ENCODE assay signal across 8 mouse cellular contexts in the genomic region with DNA sequence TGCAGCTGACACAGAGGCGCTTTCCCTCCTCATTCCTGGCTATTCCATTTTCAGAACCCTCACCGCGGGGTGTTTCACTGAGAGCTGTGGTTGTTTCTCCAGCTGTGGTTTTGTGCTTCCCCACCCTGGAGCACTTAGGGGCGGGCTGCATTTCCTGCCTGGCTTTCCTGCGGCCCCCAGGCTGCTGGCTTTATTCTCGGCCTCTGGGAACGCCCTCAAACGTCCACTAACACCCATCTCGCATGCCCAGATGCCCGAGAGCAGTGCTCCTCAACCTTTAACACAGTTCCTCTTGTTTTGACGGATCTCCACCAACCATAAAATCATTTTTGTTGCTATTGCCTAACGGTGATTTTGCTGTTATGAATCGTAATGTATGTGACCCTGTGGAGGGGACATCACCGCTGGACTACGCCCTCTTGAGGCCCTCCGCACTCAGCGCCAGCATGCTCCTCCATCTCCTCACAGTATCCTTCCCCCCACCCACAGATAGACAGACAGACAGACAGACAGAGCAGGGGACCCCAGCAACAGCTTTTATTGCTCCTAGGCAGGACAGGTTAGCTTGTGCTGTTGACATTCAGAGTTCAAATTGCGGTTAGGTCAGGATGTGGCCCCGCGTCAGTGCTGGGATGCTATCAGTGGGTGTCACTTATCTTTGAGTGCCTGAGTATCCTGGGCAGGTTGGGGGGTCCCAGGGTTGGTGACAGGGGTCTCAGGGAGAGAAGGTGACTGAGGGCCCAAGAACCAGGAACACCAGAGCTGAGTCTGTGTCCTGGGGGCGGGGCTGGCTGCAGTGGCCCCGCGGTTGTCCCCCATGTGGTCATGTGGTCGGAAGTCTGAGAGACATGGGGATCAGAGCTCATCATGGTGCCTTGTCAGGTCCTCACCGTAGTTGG. TPM values are rescaled to one million over a fixed set of nuclear protein-coding genes. Genes with fewer than 3 reads are reported as not detected.
DNase-seq lines count a peak whose midpoint lies in the region; ATAC-seq and TF ChIP-seq lines count a peak whose summit lies in the region.

No protein-coding gene starts in this region.

- no peak for DNase-seq in forebrain, embryonic 10.5 days (ENCODE audit: extremely low spot score, low spot score)
- DNase-seq in forebrain, embryonic 11.5 days (ENCODE audit: low spot score), result no peak
- DNase-seq in heart, postnatal 10 days, result peak; percentile 65 to 68
- peak; percentile 4 for DNase-seq in midbrain, postnatal 0 days (ENCODE audit: low spot score)
- no peak for DNase-seq in urinary bladder, postnatal 14 days (ENCODE audit: low spot score)
- no peak for DNase-seq in ovary, adult 18-20 months (ENCODE audit: low spot score)

- peaks cover 55% of the 10 kb centered on the region for H3K36me3 ChIP-seq in forebrain, embryonic 10.5 days (replicated peaks)
- peaks cover 9% of the 10 kb centered on the region for H3K36me3 ChIP-seq in forebrain, embryonic 11.5 days (ENCODE audit: control insufficient read depth, insufficient read depth, low read length)
- H3K36me3 ChIP-seq in limb, embryonic 13.5 days, result peaks cover 61% of the 10 kb centered on the region
- H3K36me3 ChIP-seq in midbrain, postnatal 0 days (ENCODE audit: insufficient read depth, low read length), result no peaks in the 10 kb centered on the region

- H3K9ac ChIP-seq in forebrain, embryonic 11.5 days (ENCODE audit: low read length), result no peak overlapping the region
- 0 out of 2 replicates have a peak overlapping the region, but pooled peaks have one; percentile 4 for H3K9ac ChIP-seq in limb, embryonic 13.5 days
- H3K9ac ChIP-seq in midbrain, postnatal 0 days (replicated peaks; ENCODE audit: low read length, poor library complexity, severe bottlenecking), result no peak overlapping the region

- no peak overlapping the region for H3K4me2 ChIP-seq in forebrain, embryonic 11.5 days (ENCODE audit: low read depth, low read length, severe bottlenecking)
- H3K4me2 ChIP-seq in limb, embryonic 13.5 days (replicated peaks), result peak overlapping the region; percentile 14; the same call in 1 of the 2 replicates
- H3K4me2 ChIP-seq in midbrain, postnatal 0 days (ENCODE audit: low read depth, low read length, poor library complexity, severe bottlenecking), result no peak overlapping the region

- H3K27ac ChIP-seq in forebrain, embryonic 10.5 days, result 0 out of 2 replicates have a peak overlapping the region, but pooled peaks have one; percentile 26
- H3K27ac ChIP-seq in forebrain, embryonic 11.5 days (ENCODE audit: low read depth, low read length), result no peak overlapping the region
- peak overlapping the region; percentile 95 for H3K27ac ChIP-seq in brown adipose tissue, adult 24 weeks (replicated peaks; ENCODE audit: low read depth, low read length)
- H3K27ac ChIP-seq in limb, embryonic 13.5 days, result peak overlapping the region; percentile 63
- H3K27ac ChIP-seq in midbrain, postnatal 0 days (ENCODE audit: low read depth, low read length), result no peak overlapping the region

- H3K27me3 ChIP-seq in forebrain, embryonic 10.5 days (ENCODE audit: poor library complexity, severe bottlenecking), result no peaks in the 10 kb centered on the region
- no peaks in the 10 kb centered on the region for H3K27me3 ChIP-seq in forebrain, embryonic 11.5 days (ENCODE audit: control insufficient read depth, insufficient read depth, low read length)
- no peaks in the 10 kb centered on the region for H3K27me3 ChIP-seq in limb, embryonic 13.5 days
- H3K27me3 ChIP-seq in midbrain, postnatal 0 days (ENCODE audit: insufficient read depth, low read length), result no peaks in the 10 kb centered on the region

- no peak overlapping the region for H3K4me3 ChIP-seq in forebrain, embryonic 10.5 days
- no peak overlapping the region for H3K4me3 ChIP-seq in forebrain, embryonic 11.5 days (ENCODE audit: low read depth, low read length)
- peak overlapping the region; percentile 22 for H3K4me3 ChIP-seq in brown adipose tissue, adult 24 weeks (ENCODE audit: insufficient read depth, low read depth, low read length)
- H3K4me3 ChIP-seq in limb, embryonic 13.5 days, result no peak overlapping the region
- H3K4me3 ChIP-seq in midbrain, postnatal 0 days (ENCODE audit: low read depth, low read length), result no peak overlapping the region

- intact Hi-C loops in heart, postnatal 10 days (cut with DNase I), result loop anchor here (5.0 kb wide), 2 partner anchors 40 to 215 kb away; a partner anchor contains a TSS

- ATAC-seq in forebrain, embryonic 11.5 days (replicated peaks; ENCODE audit: low FRiP score), result no peak
- ATAC-seq in limb, embryonic 13.5 days (ENCODE audit: low FRiP score, low read depth), result no peak
- no peak for ATAC-seq in midbrain, postnatal 0 days (ENCODE audit: low FRiP score)

- 0 out of 2 replicates have a peak, but pooled peaks have one; percentile 10 for TF ChIP-seq CTCF in midbrain, postnatal 0 days (IDR thresholded peaks at IDR 0.05)

- no peaks in the 10 kb centered on the region for H3K9me3 ChIP-seq in forebrain, embryonic 10.5 days
- no peaks in the 10 kb centered on the region for H3K9me3 ChIP-seq in forebrain, embryonic 11.5 days (ENCODE audit: control insufficient read depth, low read length)
- 0 out of 2 replicates have a peak, but pooled peaks cover 3% of the 10 kb centered on the region for H3K9me3 ChIP-seq in limb, embryonic 13.5 days
- no peaks in the 10 kb centered on the region for H3K9me3 ChIP-seq in midbrain, postnatal 0 days (ENCODE audit: low read length)

- peaks cover 13% of the 10 kb centered on the region; the same call in 1 of the 2 replicates for H3K4me1 ChIP-seq in forebrain, embryonic 10.5 days
- H3K4me1 ChIP-seq in forebrain, embryonic 11.5 days (replicated peaks; ENCODE audit: control insufficient read depth, insufficient read depth, low read length), result no peaks in the 10 kb centered on the region
- peaks cover 10% of the 10 kb centered on the region for H3K4me1 ChIP-seq in brown adipose tissue, adult 24 weeks (ENCODE audit: control insufficient read depth, insufficient read depth, insufficient read length, low read length)
- peaks cover 9% of the 10 kb centered on the region; the same call in 1 of the 2 replicates for H3K4me1 ChIP-seq in limb, embryonic 13.5 days
- H3K4me1 ChIP-seq in midbrain, postnatal 0 days (ENCODE audit: insufficient read depth, low read length), result no peaks in the 10 kb centered on the region

- 75% methylated on average over 25 of the region's 25 CpGs for WGBS in forebrain, embryonic 10.5 days
- WGBS in forebrain, embryonic 11.5 days, result 78% methylated on average over 25 of the region's 25 CpGs
- WGBS in limb, embryonic 13.5 days, result 68% methylated on average over 25 of the region's 25 CpGs
- WGBS in midbrain, postnatal 0 days, result 71% methylated on average over 25 of the region's 25 CpGs

RNA-seq across cellular contexts. Expression of a gene that starts 9.4 kb away (rescaled TPM):
- polyA plus RNA-seq in forebrain, embryonic 10.5 days (2016; fragmentation: Nextera tagmentation; extraction: Ambion mirVana), result 101 and 113 TPM in 2 replicates
- polyA plus RNA-seq in forebrain, embryonic 11.5 days (2014; fragmentation: Nextera tagmentation; extraction: Ambion mirVana), result 110 and 118 TPM in 2 replicates
- polyA plus RNA-seq in brown adipose tissue, adult 24 weeks (2012; ENCODE audit: insufficient read depth, insufficient read length, missing spikeins), result 12.7 and 16.4 TPM in 2 replicates
- total RNA-seq in heart, postnatal 10 days (2021), result 10 to 100 TPM; 76.5 to 83.4 TPM
- 462 and 483 TPM in 2 replicates for polyA plus RNA-seq in limb, embryonic 13.5 days (2015; fragmentation: Nextera tagmentation; extraction: Ambion mirVana)
- 24.2 and 29.5 TPM in 2 replicates for total RNA-seq in midbrain, postnatal 0 days (2014; rRNA removed)
- polyA plus RNA-seq in midbrain, postnatal 0 days (2015; fragmentation: Nextera tagmentation; extraction: Ambion mirVana), result 31.9 and 33.6 TPM in 2 replicates

RNA-seq across cellular contexts. Expression of a gene that starts 20.2 kb away (rescaled TPM):
- polyA plus RNA-seq in forebrain, embryonic 10.5 days (2016; fragmentation: Nextera tagmentation; extraction: Ambion mirVana), result 16.5 and 17.7 TPM in 2 replicates
- polyA plus RNA-seq in forebrain, embryonic 11.5 days (2014; fragmentation: Nextera tagmentation; extraction: Ambion mirVana), result 14.2 and 18.4 TPM in 2 replicates
- polyA plus RNA-seq in brown adipose tissue, adult 24 weeks (2012; ENCODE audit: insufficient read depth, insufficient read length, missing spikeins), result 17.2 and 33.8 TPM in 2 replicates
- total RNA-seq in heart, postnatal 10 days (2021), result 10 to 100 TPM; 10.9 to 11.3 TPM
- 22.3 and 24.5 TPM in 2 replicates for polyA plus RNA-seq in limb, embryonic 13.5 days (2015; fragmentation: Nextera tagmentation; extraction: Ambion mirVana)
- 7.7 and 10.3 TPM in 2 replicates for total RNA-seq in midbrain, postnatal 0 days (2014; rRNA removed)
- 13.7 and 15.7 TPM in 2 replicates for polyA plus RNA-seq in midbrain, postnatal 0 days (2015; fragmentation: Nextera tagmentation; extraction: Ambion mirVana)

RNA-seq across cellular contexts. Expression of a gene that starts 20.4 kb away (rescaled TPM):
- 61.2 and 67.6 TPM in 2 replicates for polyA plus RNA-seq in forebrain, embryonic 10.5 days (2016; fragmentation: Nextera tagmentation; extraction: Ambion mirVana)
- 52.6 and 64.0 TPM in 2 replicates for polyA plus RNA-seq in forebrain, embryonic 11.5 days (2014; fragmentation: Nextera tagmentation; extraction: Ambion mirVana)
- polyA plus RNA-seq in brown adipose tissue, adult 24 weeks (2012; ENCODE audit: insufficient read depth, insufficient read length, missing spikeins), result 24.3 and 26.8 TPM in 2 replicates
- 10 to 100 TPM; 33.9 to 35.9 TPM for total RNA-seq in heart, postnatal 10 days (2021)
- polyA plus RNA-seq in limb, embryonic 13.5 days (2015; fragmentation: Nextera tagmentation; extraction: Ambion mirVana), result 71.2 and 71.4 TPM in 2 replicates
- 68.3 and 79.4 TPM in 2 replicates for total RNA-seq in midbrain, postnatal 0 days (2014; rRNA removed)
- polyA plus RNA-seq in midbrain, postnatal 0 days (2015; fragmentation: Nextera tagmentation; extraction: Ambion mirVana), result 70.0 and 72.3 TPM in 2 replicates

RNA-seq across cellular contexts. Expression of a gene that starts 21.0 kb away (rescaled TPM):
- 5.5 and 5.9 TPM in 2 replicates for polyA plus RNA-seq in forebrain, embryonic 10.5 days (2016; fragmentation: Nextera tagmentation; extraction: Ambion mirVana)
- 7.1 and 7.3 TPM in 2 replicates for polyA plus RNA-seq in forebrain, embryonic 11.5 days (2014; fragmentation: Nextera tagmentation; extraction: Ambion mirVana)
- 167 and 170 TPM in 2 replicates for polyA plus RNA-seq in brown adipose tissue, adult 24 weeks (2012; ENCODE audit: insufficient read depth, insufficient read length, missing spikeins)
- total RNA-seq in heart, postnatal 10 days (2021), result 10 to 100 TPM; 65.4 to 69.2 TPM
- 44.0 and 45.4 TPM in 2 replicates for polyA plus RNA-seq in limb, embryonic 13.5 days (2015; fragmentation: Nextera tagmentation; extraction: Ambion mirVana)
- 27.2 and 30.5 TPM in 2 replicates for total RNA-seq in midbrain, postnatal 0 days (2014; rRNA removed)
- polyA plus RNA-seq in midbrain, postnatal 0 days (2015; fragmentation: Nextera tagmentation; extraction: Ambion mirVana), result 36.4 and 44.5 TPM in 2 replicates

RNA-seq across cellular contexts. Expression of a gene that starts 30.0 kb away (rescaled TPM):
- 11.9 and 12.7 TPM in 2 replicates for polyA plus RNA-seq in forebrain, embryonic 10.5 days (2016; fragmentation: Nextera tagmentation; extraction: Ambion mirVana)
- 16.1 and 19.2 TPM in 2 replicates for polyA plus RNA-seq in forebrain, embryonic 11.5 days (2014; fragmentation: Nextera tagmentation; extraction: Ambion mirVana)
- polyA plus RNA-seq in brown adipose tissue, adult 24 weeks (2012; ENCODE audit: insufficient read depth, insufficient read length, missing spikeins), result 4.8 and 5.4 TPM in 2 replicates
- total RNA-seq in heart, postnatal 10 days (2021), result 10 to 100 TPM; 28.8 to 35.7 TPM
- 14.5 and 15.3 TPM in 2 replicates for polyA plus RNA-seq in limb, embryonic 13.5 days (2015; fragmentation: Nextera tagmentation; extraction: Ambion mirVana)
- total RNA-seq in midbrain, postnatal 0 days (2014; rRNA removed), result 17.4 and 17.9 TPM in 2 replicates
- polyA plus RNA-seq in midbrain, postnatal 0 days (2015; fragmentation: Nextera tagmentation; extraction: Ambion mirVana), result 8.8 and 9.2 TPM in 2 replicates

Comparison
In these comparisons a context has a peak if more than half of its experiments do, and no peak if none do; other contexts are left out.
1. H3K27ac ChIP-seq: peak in forebrain, embryonic 10.5 days (single experiment), brown adipose tissue, adult 24 weeks (single experiment) and limb, embryonic 13.5 days (single experiment); none in forebrain, embryonic 11.5 days (single experiment) and midbrain, postnatal 0 days (single experiment).
2. DNase-seq: peak in heart, postnatal 10 days (2 of 2) and midbrain, postnatal 0 days (single experiment); none in forebrain, embryonic 10.5 days (single experiment), forebrain, embryonic 11.5 days (single experiment), urinary bladder, postnatal 14 days (single experiment) and ovary, adult 18-20 months (single experiment).